Mouse (Mus musculus) testis, postnatal 10 days (tissue): ENCODE measurements around the gene Pi16.
"Not testable (repeated sequence)": the region's sequence is repeated elsewhere in the genome, so short reads cannot be mapped to it uniquely, and the experiment has no call there.

Experiments used
- DNase-seq: peaks from one replicate; pipeline ENCODE4 v3.0.0; 2021; ENCODE audit warnings: low spot score

The Pi16 gene

GRCm38 (mm10) chr17:29330671-29331410 is 13.4 kb downstream of the Pi16 start:
- DNase-seq: no peak

- peak; percentile 49 for DNase-seq
These were observed 14.8 kb downstream of the Pi16 start for GRCm38 (mm10) chr17:29332186-29332685.

GRCm38 (mm10) chr17:29336266-29336990 is 18.9 kb downstream of the Pi16 start:
- no peak for DNase-seq

DNA sequence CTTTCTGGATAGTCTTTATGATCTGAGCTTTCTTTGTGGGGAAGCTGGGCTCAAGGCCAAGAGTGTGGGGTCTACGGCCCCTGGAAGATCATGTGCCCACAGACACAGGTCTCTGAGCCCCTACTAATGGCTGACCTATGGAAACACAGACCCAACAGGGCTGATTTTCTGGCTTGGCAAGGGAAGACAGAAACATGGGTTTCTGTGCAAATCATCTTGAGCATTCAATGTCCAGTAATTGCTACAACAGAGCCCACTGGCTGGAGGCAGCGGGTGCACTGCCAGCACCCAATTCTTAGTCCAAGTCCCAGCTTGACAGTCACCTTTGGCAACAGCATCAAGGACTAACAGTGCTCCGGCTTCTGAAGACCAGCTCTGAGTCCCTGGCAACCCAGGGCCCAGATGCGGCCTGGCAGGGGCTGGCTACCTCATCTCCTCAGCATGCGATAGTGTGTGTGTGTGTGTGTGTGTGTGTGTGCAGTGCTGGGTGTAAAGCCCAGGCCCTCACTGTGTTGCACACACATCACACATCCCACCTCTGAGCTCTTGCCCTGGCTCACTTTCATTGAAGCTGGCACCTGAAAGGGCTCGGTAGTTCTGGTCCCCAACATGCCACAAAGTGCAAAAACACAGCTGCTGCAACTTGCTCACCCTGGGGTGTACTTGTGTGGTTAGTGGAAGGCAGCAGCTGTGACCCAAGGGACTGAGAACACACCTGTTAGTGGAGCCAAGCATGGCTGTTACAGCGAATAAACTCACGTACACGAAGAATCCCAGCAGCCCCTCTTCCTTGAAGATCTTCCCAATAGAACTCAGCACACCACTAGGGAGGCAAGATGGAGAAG is 20.7 kb downstream of the Pi16 start:
- DNase-seq: no peak

DNA sequence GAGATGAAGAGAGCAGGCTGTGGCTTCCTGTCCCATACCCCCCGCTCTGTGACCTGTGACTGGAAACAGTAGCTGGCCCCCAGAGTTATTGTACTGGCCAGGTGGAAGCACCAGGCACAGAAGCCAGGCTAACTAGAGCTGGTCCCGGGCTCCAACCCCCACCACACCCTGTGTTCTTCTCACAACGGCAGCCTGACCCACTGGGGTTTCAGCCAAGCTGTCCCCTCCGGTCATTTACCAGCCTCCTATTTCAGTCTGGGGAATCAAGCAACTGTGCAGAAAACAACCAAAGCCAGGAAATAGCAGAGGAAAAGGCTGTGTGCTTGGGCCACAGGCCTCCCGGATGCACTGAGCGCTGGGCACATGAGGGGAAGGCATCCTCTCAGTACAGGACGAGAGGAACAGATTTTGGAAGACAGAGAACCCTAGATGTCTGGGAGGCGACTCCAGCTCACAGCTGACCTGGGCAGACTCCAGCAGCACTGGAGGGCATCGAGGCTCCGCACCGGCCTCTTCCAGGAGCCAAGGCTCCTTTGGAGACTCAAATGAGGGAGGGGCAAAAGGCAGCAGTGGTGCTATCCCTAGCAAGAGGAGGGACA is 21.8 kb downstream of the Pi16 start:
- DNase-seq: no peak

DNA sequence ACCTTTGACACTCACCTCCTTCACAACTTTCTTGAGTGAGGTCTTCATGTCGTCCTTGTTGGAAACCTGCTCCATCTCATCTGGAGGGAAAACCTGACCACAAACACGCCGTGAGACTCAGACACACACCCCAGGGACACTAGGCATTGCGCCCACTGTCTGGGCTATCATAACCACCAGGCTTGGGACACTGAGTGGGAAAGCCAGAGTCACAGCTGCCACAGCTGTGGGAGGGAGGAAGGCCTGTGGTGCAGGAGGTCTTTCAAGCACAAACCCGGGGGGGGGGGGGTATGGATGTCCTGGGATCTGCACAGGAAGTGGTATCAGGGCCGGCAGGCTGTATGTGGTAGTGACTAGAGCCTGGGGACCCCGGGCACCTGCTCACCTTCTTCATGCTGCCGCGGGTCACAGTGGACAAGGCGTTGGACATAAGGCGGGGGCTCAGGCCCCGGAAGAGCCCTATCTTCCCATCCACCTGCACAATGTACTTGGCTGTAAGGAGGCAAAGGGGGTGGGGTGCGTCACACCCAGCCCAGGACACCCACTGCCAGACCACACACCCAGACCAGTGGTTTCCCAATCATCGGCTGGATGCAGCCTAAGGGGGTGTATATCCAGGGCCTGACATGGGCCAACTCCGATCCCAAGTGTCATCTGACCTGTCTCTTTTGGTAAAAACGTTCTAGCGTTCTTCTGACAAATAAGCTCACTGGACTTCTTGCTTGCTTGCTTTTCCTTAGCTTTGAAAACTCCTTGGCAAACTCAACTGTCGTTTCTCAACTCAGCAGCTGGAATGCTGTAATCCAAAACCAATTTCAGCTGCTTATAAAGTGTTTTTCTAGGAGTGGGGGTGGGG is 23.2 kb downstream of the Pi16 start:
- DNase-seq: no peak

DNA sequence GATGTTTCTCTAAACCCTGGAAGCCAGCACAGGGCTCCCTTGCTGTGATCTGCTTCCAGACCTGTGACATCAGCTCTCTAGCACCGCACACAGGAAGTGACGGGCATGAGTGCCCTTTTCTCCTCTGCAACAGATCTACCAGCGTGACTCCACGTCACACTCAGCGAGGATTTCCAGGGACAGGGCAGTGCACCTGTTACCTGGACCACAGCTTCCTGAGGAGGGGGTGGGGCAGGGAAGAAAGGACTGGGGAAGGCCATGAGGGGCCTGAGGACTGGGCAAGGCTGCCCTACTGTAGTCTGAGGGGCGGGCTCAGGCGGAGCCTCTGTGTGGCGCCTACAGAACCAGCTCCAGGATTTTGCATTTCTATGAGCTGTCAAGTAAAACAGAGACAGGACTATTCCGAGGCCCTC is 24.1 kb downstream of the Pi16 start:
- no peak for DNase-seq

DNA sequence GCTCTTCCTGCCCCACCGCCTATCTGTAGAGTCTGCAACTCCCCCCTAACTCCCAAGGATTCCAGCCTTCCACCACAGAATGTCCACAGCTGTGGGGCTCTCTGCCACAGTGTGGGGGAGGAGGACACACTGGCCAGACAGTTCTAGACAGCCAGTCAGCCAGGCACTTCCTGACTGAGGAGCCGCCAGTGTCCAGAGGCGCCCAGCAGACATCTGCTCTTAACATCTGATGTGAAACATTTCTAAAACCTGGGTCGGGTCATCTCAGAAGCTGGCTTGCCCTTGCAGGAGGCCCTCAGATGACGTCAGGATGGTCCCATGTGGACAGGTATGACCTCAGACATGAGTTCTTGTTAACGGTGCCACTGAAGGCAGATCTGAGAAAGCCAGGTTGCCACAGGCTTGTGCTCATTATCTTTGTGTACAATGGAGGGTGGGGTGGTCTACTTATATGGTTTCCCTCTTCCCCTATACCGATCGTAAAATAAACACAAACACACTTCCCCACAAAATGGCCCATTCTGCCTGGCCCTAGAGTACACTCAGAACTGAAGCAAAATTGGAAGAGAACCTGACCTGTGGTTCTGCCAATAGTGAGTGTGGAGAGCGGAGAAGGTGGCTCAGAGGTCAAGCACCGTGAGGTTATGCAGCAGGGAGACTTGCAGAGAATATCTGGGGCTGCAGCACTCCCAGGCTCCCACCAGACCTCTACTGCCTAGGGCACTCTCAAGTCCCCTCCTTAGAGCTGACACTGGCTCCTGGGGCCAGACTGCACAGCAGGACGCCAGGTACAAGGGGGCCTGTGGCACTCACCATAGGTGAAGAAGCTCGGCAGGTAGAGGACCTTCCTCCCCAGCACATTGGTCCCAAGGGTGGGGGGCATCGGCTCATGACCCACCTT is 24.8 kb downstream of the Pi16 start:
- DNase-seq: peak; percentile 80

GRCm38 (mm10) chr17:29343241-29343640 is 25.8 kb downstream of the Pi16 start:
- no peak for DNase-seq

DNA sequence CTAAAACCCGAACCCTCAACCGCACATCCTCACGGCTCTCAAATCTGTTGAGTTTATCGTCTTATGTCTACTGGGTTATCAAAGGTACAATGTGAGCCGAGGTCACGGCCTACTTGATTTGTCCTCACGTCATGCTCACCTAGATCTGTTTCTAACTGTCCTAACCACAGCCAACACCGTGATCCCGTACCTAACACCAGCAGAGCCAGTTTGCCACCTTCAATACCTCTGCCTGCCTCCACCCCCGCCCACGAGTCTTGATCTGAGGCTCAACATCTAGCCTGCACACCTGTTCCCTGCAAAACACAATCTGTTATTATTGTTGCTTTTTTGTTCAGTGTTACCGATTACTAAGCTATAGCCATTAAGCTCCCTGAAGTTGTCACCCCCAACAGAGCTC is 27.8 kb downstream of the Pi16 start:
- DNase-seq: no peak

DNA sequence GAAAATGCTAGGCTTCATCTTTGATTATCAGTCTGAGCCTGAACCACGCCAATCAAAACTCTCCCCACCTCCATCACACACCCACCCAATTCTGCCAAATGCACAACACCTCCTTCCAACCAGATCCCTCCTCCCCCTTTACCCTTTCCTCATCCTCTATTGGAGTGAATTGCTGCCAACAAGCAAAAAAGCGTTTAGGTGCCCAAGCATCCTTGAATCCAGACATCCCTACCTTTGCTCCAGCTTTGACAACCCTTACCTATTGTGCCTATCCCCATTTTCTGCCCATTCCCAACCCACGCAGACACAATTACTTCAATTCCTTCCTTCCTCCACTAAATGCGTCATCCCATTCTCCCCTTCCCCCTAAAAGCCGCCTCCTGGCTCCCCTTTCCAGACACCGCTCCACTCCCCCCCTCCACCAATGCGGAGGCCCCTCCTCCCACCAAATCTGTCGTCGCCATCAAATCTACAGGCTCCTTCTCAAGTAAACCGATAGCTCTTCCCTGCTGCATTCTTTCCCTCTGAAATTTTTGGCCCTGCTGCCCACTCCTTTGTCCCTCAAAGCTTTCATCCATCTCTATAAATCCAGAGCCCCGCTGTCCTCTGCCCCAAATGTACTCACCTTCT is 29.1 kb downstream of the Pi16 start:
- DNase-seq: no peak

- DNase-seq: peak; percentile 71
These were observed 29.7 kb downstream of the Pi16 start for GRCm38 (mm10) chr17:29347126-29347644.

DNA sequence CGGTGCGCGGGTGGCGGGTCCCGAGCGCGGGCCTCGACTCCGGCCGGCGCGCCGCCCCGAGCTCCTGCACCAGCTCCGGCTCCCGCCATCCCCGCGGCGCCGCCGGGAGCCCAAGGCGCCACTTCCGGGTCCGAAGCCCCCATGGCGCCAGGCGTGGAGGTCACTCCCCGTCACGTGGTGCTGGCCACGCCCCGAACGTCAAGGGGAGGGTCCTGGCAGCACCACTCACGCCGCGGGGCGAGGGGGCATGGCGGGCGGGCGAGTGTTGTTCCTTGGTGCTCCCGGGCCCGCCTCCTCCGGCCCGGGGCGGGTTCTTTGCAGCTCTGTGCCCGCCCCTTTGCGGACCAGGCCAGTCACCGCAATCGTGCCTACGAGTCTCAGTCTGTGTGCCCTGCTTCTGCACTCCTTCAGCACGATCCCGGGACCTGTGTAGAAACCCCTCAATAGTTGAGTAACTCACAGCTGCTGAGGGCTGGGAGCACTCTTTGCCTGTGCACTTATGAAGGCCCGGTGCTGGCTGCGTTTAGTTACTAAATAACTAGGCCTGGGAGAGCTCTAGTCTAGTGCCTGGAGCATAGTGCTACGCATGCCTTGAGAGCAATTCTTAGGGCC is 30.3 kb downstream of the Pi16 start, which contains the start of gene Mtch1:
TSS of gene Mtch1 (minus strand) at position 290 of the 612 bp plus-strand sequence.
- DNase-seq: peak; percentile 100

DNA sequence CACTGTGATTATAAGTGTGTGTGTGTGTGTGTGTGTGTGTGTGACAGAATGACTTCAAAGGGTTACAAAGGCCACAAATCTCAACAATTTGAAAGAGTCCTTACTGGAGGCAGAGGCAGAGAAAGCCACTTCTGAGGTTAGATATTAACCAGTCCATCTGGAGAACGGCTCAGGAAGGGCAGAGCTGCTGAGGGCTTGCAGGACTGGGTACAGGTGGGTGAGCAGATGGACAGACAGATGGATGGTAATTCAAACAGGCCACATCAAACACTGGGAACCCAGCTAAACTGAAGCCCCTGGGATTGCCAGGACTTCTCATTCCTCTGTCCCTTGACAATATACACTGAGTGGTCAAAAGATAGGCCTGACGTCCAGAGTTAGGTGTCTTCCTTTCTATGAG is 31.5 kb downstream of the Pi16 start:
- no peak for DNase-seq

- DNase-seq: not testable (repeated sequence)
These were observed 33.6 kb downstream of the Pi16 start for GRCm38 (mm10) chr17:29351056-29351455.

DNA sequence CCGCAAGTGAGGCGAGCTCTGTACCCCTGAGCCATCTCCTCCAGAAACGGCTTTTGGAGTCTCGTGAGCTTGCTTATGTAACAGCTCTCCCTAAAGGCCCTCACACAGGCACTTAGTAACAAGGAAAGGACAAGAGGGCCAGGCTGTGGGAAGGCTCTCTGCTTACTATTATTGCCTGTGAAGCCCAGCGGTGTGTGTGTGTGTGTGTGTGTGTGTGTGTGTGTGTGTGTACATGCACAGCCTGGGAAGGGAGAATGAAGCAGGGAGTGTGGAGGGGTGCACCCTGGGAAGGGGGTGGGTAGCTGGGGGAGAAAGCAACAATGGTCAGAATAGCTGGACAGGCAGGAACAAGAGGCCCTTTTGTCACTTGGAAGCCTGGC is 38.0 kb downstream of the Pi16 start:
- DNase-seq: peak; percentile 70

DNA sequence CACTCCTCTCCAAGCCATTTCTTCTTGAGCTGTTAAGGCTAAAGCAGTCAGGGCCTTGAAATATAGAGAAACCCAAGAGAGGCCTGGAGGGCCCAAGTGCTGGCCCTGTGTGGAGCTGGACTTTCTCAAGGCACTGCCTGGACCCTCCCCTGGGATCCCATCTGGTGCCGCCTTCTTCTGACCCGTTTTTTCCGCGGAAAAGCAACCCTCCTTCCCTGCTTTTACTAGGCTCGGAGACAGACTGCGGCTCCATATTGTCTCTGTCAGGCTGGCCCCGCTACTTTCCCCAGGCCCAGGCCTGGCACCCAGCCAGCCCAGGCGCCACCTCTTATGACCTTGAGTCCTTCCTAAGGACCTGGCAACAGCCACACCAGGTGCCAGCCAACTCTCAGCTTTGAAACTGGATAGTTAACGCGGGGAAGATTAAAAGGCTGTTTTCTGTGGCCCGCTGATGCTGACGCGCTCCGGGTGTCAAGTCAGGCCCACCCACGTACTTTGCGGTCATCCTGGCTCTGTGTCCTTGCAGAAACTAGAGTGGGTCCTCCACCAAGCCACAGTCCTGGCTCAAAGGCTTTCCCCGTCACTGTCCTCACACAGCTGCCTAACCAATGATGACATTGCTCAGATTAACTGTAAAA is 38.5 kb downstream of the Pi16 start:
- peak; percentile 90 for DNase-seq

- peak; percentile 85 for DNase-seq
These were observed 39.0 kb downstream of the Pi16 start for GRCm38 (mm10) chr17:29356479-29356856.
